Mouse (Mus musculus) kidney, postnatal 25 days (tissue): ENCODE measurements around the gene Kel.
A peak's percentile ranks its signal among the peaks of the same experiment; 100 is the strongest.

Experiments used
- DNase-seq, 2 experiments: peaks; one replicate each; pipeline ENCODE4 v3.0.0; 2021; ENCODE audit warnings: mixed read lengths in 2 of 2

The Kel gene

GRCm38 (mm10) chr6:41704123-41704522 lies at the start of gene Kel:
Kel (minus strand) TSS chr6:41704339.
- no peak for DNase-seq

GRCm38 (mm10) chr6:41744664-41745392 lies 40.7 kb upstream of the Kel start:
- DNase-seq = no peak

- DNase-seq = no peak
Observed at GRCm38 (mm10) chr6:41741101-41741500, 37.0 kb upstream of the Kel start.

- no peak for DNase-seq
Observed at GRCm38 (mm10) chr6:41734719-41735470, 30.8 kb upstream of the Kel start.

GRCm38 (mm10) chr6:41727989-41728609 lies 24.0 kb upstream of the Kel start:
- no peak for DNase-seq

- DNase-seq = no peak
Observed at GRCm38 (mm10) chr6:41721430-41721829, 17.3 kb upstream of the Kel start.

- DNase-seq = no peak
Observed at GRCm38 (mm10) chr6:41710281-41710680, 6.1 kb upstream of the Kel start.

- no peak for DNase-seq
Observed at GRCm38 (mm10) chr6:41706275-41706674, 2.1 kb upstream of the Kel start.

- DNase-seq = peak; percentile 14 to 46
Observed at GRCm38 (mm10) chr6:41702928-41703327, 1.2 kb downstream of the Kel start.

- no peak for DNase-seq
Observed at GRCm38 (mm10) chr6:41701245-41701644, 2.9 kb downstream of the Kel start.

- DNase-seq = no peak
Observed at GRCm38 (mm10) chr6:41694407-41694806, 9.7 kb downstream of the Kel start.

- no peak for DNase-seq
Observed at GRCm38 (mm10) chr6:41692200-41692599, 11.9 kb downstream of the Kel start.

GRCm38 (mm10) chr6:41685596-41685995 lies 18.5 kb downstream of the Kel start:
- peak in 1 of 2 experiments; percentile 13 for DNase-seq

GRCm38 (mm10) chr6:41684911-41685310 lies 19.2 kb downstream of the Kel start:
- no peak for DNase-seq

GRCm38 (mm10) chr6:41684131-41684530 lies 20.0 kb downstream of the Kel start, which contains the start of gene Llcfc1:
Llcfc1 (plus strand) TSS chr6:41684431.
- no peak for DNase-seq

- DNase-seq = peak in 1 of 2 experiments; percentile 55
Observed at GRCm38 (mm10) chr6:41681656-41682055, 22.5 kb downstream of the Kel start.

GRCm38 (mm10) chr6:41680669-41681068 lies 23.5 kb downstream of the Kel start, which contains the start of gene Trpv5:
Trpv5 (minus strand) TSS chr6:41680769.
- peak in 1 of 2 experiments; percentile 48 for DNase-seq

- no peak for DNase-seq
Observed at GRCm38 (mm10) chr6:41676530-41676929, 27.6 kb downstream of the Kel start.

GRCm38 (mm10) chr6:41662320-41662719 lies 41.8 kb downstream of the Kel start:
- peak in 1 of 2 experiments; percentile 4 for DNase-seq

GRCm38 (mm10) chr6:41658487-41658886 lies 45.7 kb downstream of the Kel start:
- DNase-seq = no peak

- DNase-seq = no peak
Observed at GRCm38 (mm10) chr6:41654648-41655047, 49.5 kb downstream of the Kel start.

GRCm38 (mm10) chr6:41653173-41653572 lies 51.0 kb downstream of the Kel start:
- DNase-seq = no peak

- DNase-seq = no peak
Observed at GRCm38 (mm10) chr6:41646672-41647071, 57.5 kb downstream of the Kel start.

GRCm38 (mm10) chr6:41646220-41646619 lies 57.9 kb downstream of the Kel start:
- DNase-seq = no peak
